Mouse (Mus musculus) limb, embryonic 11.5 days (tissue): Measurements from ENCODE around the gene Cidec. TPM values are rescaled to one million over a fixed set of nuclear protein-coding genes. Genes with fewer than 3 reads are reported as not detected.
A peak's percentile ranks its signal among the peaks of the same experiment; 100 is the strongest.

Source experiments
- ATAC-seq: fragments of 200-750 bp; cut with Nextera tagmentation; 2 replicates; pipeline ENCODE4 v1.8.0; 2017; ENCODE audit warnings: low read depth; ENCODE audit not compliant: insufficient number of reproducible peaks, low FRiP score, low TSS enrichment
- DNase-seq: peaks from one replicate; pipeline ENCODE4 v3.0.0-alpha.2; 2015; ENCODE audit warnings: low spot score
- H3K27ac ChIP-seq: fragments of 300-500 bp; sonication (generic); replicated peaks from 2 replicates; pipeline ENCODE4 v1.5.1; 2014; ENCODE audit warnings: low read depth, mild to moderate bottlenecking, low read length
- H3K27me3 ChIP-seq: fragments of 300-500 bp; sonication (generic); 2 replicates; pipeline ENCODE4 v1.6.1; 2014; ENCODE audit warnings: mild to moderate bottlenecking, low read length, mixed read lengths; ENCODE audit not compliant: control insufficient read depth, insufficient read depth
- H3K36me3 ChIP-seq: fragments of 300-500 bp; sonication (generic); 2 replicates; pipeline ENCODE4 v1.6.1; 2014; ENCODE audit warnings: mild to moderate bottlenecking, low read length, moderate library complexity, mixed read lengths; ENCODE audit not compliant: control insufficient read depth, insufficient read depth
- H3K4me1 ChIP-seq: fragments of 300-500 bp; sonication (generic); 2 replicates; pipeline ENCODE4 v1.6.1; 2014; ENCODE audit warnings: low read length, mixed read lengths; ENCODE audit not compliant: control insufficient read depth, insufficient read depth
- H3K4me2 ChIP-seq: fragments of 300-500 bp; sonication (generic); 2 replicates; pipeline ENCODE4 v1.6.1; 2014; ENCODE audit warnings: low read depth, mild to moderate bottlenecking, moderate library complexity; ENCODE audit not compliant: severe bottlenecking
- H3K4me3 ChIP-seq: fragments of 300-500 bp; sonication (generic); 2 replicates; pipeline ENCODE4 v1.5.1; 2014; ENCODE audit warnings: low read depth, low read length
- H3K9ac ChIP-seq: fragments of 300-500 bp; sonication (generic); 2 replicates; pipeline ENCODE4 v1.6.1; 2014; ENCODE audit warnings: mild to moderate bottlenecking, low read length
- H3K9me3 ChIP-seq: fragments of 300-500 bp; sonication (generic); 2 replicates; pipeline ENCODE4 v1.6.1; 2016; ENCODE audit warnings: low read length; ENCODE audit not compliant: control insufficient read depth
- WGBS: fragments of 180-500 bp; shearing (Covaris S2); extraction: QIAGEN DNeasy Blood & Tissue Kit; methylation state at CpG from one replicate; pipeline ENCODE4 v1.1.7; 2014; 5-methylcytosine and 5-hydroxymethylcytosine counted together
- polyA plus RNA-seq: library from polyadenylated mRNA; unstranded; fragments of >200 nt; fragmentation: Nextera tagmentation; extraction: Ambion mirVana; gene quantifications from 2 replicates; pipeline ENCODE4 v1.2.1, GENCODE M21; 2014

The Cidec gene
- polyA plus RNA-seq, 1 experiment from 2014 or later, result not detected

DNA sequence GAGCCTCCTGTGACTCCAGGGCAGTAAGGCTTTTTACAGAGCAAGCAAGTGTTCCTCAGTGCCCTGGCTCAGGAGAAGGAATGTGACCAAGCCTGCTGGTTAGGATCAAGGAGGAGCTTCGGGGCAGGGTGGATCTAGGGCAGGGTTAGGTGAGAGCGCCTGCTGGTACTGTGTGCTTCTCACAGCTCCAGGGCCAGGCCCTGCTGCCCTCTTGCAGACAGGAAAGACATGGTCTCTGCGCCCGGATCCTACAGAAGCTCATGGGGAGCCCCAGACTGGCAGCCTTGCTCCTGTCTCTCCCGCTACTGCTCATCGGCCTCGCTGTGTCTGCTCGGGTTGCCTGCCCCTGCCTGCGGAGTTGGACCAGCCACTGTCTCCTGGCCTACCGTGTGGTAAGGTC lies 23.1 kb upstream of the Cidec start:
- WGBS, result 53% methylated on average over 10 of the region's 10 CpGs
- DNase-seq, result no peak
- H3K4me3 ChIP-seq, result no peak overlapping the region
- H3K27ac ChIP-seq, result no peak overlapping the region
- no peaks in the 10 kb centered on the region for H3K36me3 ChIP-seq
- H3K27me3 ChIP-seq, result no peaks in the 10 kb centered on the region
- ATAC-seq, result no peak
- H3K9me3 ChIP-seq, result no peaks in the 10 kb centered on the region
- no peak overlapping the region for H3K4me2 ChIP-seq
- no peaks in the 10 kb centered on the region for H3K4me1 ChIP-seq
- H3K9ac ChIP-seq, result no peak overlapping the region

- H3K36me3 ChIP-seq, result no peaks in the 10 kb centered on the region
- H3K4me2 ChIP-seq, result no peak within 1 kb of the TSS
- no peaks in the 10 kb centered on the region for H3K27me3 ChIP-seq
- no peaks in the 10 kb centered on the region for H3K9me3 ChIP-seq
- H3K27ac ChIP-seq, result no peak within 1 kb of the TSS
- no peaks in the 10 kb centered on the region for H3K4me1 ChIP-seq
- no peak within 1 kb of the TSS for H3K4me3 ChIP-seq
- DNase-seq (no peak), ATAC-seq (no peak)
- whole genome bisulfite sequencing, result 71% methylated on average over 10 of the region's 10 CpGs
- H3K9ac ChIP-seq, result no peak within 1 kb of the TSS
These were observed 22.5 kb upstream of the Cidec start, which contains the start of gene Il17re for GRCm38 (mm10) chr6:113457952-113458534. Gene Il17re (plus strand): TSS chr6:113458484.

DNA sequence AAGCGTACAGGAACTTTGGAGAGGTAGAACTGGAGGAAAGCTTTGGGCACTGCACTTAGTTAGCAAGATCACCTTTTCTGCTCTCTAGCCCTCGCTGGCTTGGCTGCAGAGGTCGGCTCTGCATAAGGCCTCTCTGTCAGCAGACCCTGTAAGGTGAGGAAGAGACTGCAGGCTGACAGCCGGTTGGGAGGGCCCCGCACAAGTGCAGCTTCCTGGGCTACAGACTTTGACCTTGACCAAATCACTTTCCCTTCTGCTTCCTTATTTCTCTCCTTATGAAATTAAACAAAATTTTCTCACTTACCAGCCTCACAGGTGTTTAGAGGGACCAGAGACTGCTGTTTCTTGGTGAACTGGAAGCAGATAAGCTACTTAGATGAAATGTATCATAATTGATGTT lies 19.4 kb upstream of the Cidec start:
- no peak for ATAC-seq

GRCm38 (mm10) chr6:113451839-113452238 lies 16.3 kb upstream of the Cidec start:
- Histone ChIP-seq H3K27ac (no peak overlapping the region), H3K4me1 (no peaks in the 10 kb centered on the region), H3K4me2 (no peak overlapping the region), H3K9me3 (no peaks in the 10 kb centered on the region), H3K36me3 (peaks cover 16% of the 10 kb centered on the region), H3K27me3 (no peaks in the 10 kb centered on the region), H3K9ac (no peak overlapping the region), H3K4me3 (no peak overlapping the region)
- ATAC-seq, result no peak
- 81% methylated on average over 2 of the region's 2 CpGs for WGBS
- DNase-seq, result no peak

More for the DNA sequence above, 19.4 kb upstream of the Cidec start:
- Histone ChIP-seq H3K9me3 (no peaks in the 10 kb centered on the region), H3K27ac (no peak overlapping the region), H3K4me3 (no peak overlapping the region), H3K4me2 (no peak overlapping the region), H3K27me3 (no peaks in the 10 kb centered on the region), H3K36me3 (no peaks in the 10 kb centered on the region), H3K9ac (no peak overlapping the region), H3K4me1 (no peaks in the 10 kb centered on the region)
- DNase-seq, result no peak
- 62% methylated on average over 5 of the region's 5 CpGs for WGBS

DNA sequence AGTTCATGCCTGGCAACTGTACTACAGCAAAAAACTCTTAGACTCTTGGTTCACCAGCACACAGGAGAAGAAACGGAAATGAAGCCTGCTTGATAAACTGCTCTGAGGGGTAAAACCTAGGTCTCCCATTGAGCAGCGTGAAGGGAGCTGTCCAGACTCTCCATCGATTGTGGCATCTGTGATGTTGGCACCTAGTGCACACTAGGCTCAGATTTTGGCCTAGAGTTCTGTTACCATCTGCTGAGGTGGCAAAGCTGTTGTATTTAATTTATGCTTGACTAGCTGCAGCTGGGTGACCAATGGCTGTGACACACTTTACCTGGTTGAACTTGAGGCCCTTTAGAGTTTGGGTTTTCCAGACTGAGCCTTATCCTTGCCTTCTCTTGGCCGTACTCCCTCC lies 12.1 kb upstream of the Cidec start:
- no peak overlapping the region for H3K27ac ChIP-seq
- H3K4me1 ChIP-seq, result 0 out of 2 replicates have a peak, but pooled peaks cover 4% of the 10 kb centered on the region
- no peak overlapping the region for H3K4me3 ChIP-seq
- no peak overlapping the region for H3K4me2 ChIP-seq
- peaks cover 16% of the 10 kb centered on the region for H3K36me3 ChIP-seq
- no peaks in the 10 kb centered on the region for H3K27me3 ChIP-seq
- ATAC-seq (no peak), DNase-seq (no peak)
- H3K9ac ChIP-seq, result no peak overlapping the region
- 91% methylated on average over 4 of the region's 4 CpGs for WGBS
- H3K9me3 ChIP-seq, result no peaks in the 10 kb centered on the region

DNA sequence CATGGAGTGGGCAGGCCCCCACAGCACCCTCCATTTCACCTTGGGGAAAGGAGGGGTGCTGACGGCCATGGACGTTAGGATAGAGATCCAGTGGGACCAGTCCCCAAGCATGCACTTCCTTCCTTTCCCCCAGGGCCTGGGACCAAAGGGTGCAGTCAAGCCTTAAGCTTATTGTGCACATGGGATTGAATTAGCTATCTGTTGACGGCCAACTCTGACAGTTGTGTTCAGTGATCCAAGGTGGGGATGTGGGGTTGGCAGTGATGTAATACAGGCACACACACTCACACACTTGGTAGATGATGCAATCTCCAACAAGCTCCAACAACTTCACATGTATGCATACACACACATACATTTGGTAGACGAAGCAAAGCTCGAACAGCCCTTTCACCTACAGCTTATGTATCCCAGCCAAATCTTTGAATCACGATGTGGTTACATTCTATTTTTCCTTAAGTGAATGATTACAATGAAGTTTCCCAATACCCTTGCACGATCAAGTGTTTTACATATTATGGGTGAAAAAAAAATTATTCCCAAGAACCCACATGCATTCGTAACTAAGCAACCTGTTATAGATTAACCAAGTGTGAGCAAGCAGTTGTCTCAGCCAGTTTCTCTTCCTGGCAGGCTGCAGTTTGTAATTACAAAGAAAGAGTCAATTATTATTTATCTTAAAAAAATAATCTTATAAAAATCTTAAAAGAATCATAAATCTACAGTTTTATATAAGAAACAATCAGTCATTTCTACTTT lies 8.8 kb upstream of the Cidec start:
- DNase-seq, result no peak
- H3K9me3 ChIP-seq, result no peaks in the 10 kb centered on the region
- peaks cover 16% of the 10 kb centered on the region for H3K36me3 ChIP-seq
- H3K27ac ChIP-seq, result no peak overlapping the region
- no peak overlapping the region for H3K9ac ChIP-seq
- WGBS, result 95% methylated on average over 7 of the region's 8 CpGs
- H3K4me3 ChIP-seq, result no peak overlapping the region
- H3K4me1 ChIP-seq, result 0 out of 2 replicates have a peak, but pooled peaks cover 4% of the 10 kb centered on the region
- H3K27me3 ChIP-seq, result no peaks in the 10 kb centered on the region
- ATAC-seq, result no peak
- H3K4me2 ChIP-seq, result no peak overlapping the region

GRCm38 (mm10) chr6:113443091-113443490 lies 7.5 kb upstream of the Cidec start:
- H3K27ac ChIP-seq, result no peak overlapping the region
- no peak for DNase-seq
- peak overlapping the region; percentile 90 for H3K4me2 ChIP-seq
- H3K27me3 ChIP-seq, result no peaks in the 10 kb centered on the region
- ATAC-seq, result no peak; the same call in 1 of the 2 replicates
- 0 out of 2 replicates have a peak, but pooled peaks cover 4% of the 10 kb centered on the region for H3K4me1 ChIP-seq
- H3K36me3 ChIP-seq, result peaks cover 10% of the 10 kb centered on the region
- H3K4me3 ChIP-seq, result peak overlapping the region; percentile 99
- no peaks in the 10 kb centered on the region for H3K9me3 ChIP-seq
- WGBS, result 45% methylated on average over 12 of the region's 12 CpGs
- peak overlapping the region; percentile 94 for H3K9ac ChIP-seq

DNA sequence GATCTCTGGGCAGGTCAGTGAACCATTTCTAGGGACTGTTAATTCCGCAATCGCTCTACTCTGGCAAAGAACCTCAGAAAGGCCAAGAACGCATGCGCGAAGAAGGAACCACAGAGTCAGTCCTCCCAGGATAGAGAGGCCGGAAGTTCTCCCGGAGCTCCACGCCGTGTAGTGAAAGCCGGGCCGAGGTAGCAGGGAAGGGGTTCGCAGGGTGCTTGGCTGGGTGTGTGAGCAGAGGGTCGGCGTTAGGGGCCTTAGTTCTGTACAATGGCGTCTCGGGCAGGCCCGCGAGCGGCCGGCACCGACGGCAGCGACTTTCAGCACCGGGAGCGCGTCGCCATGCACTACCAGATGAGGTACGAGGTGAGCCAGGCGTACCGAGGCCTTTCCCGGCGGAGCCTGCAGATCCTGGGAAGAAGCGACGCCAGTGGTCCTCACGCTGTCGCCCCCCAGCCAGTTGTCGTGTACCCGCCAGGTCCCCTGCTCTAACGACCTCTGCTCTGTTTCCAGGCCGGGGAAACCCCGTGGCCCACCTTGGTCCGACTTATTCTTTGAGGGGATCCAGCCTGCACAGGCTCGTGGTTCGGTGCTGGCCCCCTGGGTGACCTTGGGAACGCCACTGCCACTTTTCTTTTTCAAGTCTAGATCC lies 7.0 kb upstream of the Cidec start, which contains the start of gene Jagn1:
Gene Jagn1 (plus strand): TSS at position 128 of the 649 bp plus-strand sequence.
- Histone ChIP-seq H3K9ac (peak within 1 kb of the TSS; percentile 94), H3K27ac (no peak within 1 kb of the TSS), H3K9me3 (no peaks in the 10 kb centered on the region), H3K4me3 (peak within 1 kb of the TSS; percentile 99), H3K4me2 (peak within 1 kb of the TSS; percentile 90), H3K27me3 (no peaks in the 10 kb centered on the region), H3K36me3 (peaks cover 5% of the 10 kb centered on the region), H3K4me1 (0 out of 2 replicates have a peak, but pooled peaks cover 4% of the 10 kb centered on the region)
- DNase-seq (peak; percentile 98), ATAC-seq (peak; percentile 85)
- WGBS, result under 1% methylated on average over 45 of the region's 45 CpGs
